Mouse (Mus musculus) hindbrain, embryonic 12.5 days (tissue): ENCODE results near the gene Gm10696. TPM values are rescaled to one million over a fixed set of nuclear protein-coding genes. Genes with fewer than 3 reads are reported as not detected.
"Not testable (repeated sequence)": the region's sequence is repeated elsewhere in the genome, so short reads cannot be mapped to it uniquely, and the experiment has no call there.

Source experiments
- ATAC-seq: fragments of 200-750 bp; cut with Nextera tagmentation; 2 replicates; pipeline ENCODE4 v1.8.0; 2017; ENCODE audit warnings: moderate TSS enrichment; ENCODE audit not compliant: low FRiP score
- H3K27ac ChIP-seq: fragments of 300-500 bp; sonication (generic); 2 replicates; pipeline ENCODE4 v1.5.1; 2016; ENCODE audit warnings: mild to moderate bottlenecking
- H3K27me3 ChIP-seq: fragments of 300-500 bp; sonication (generic); 2 replicates; pipeline ENCODE4 v1.6.1; 2016; ENCODE audit warnings: mild to moderate bottlenecking
- H3K36me3 ChIP-seq: fragments of 300-500 bp; sonication (generic); 2 replicates; pipeline ENCODE4 v1.6.1; 2016; ENCODE audit warnings: mild to moderate bottlenecking
- H3K4me1 ChIP-seq: fragments of 300-500 bp; sonication (generic); 2 replicates; pipeline ENCODE4 v1.6.1; 2016
- H3K4me2 ChIP-seq: fragments of 300-500 bp; sonication (generic); replicated peaks from 2 replicates; pipeline ENCODE4 v1.6.1; 2016; ENCODE audit warnings: mild to moderate bottlenecking
- H3K4me3 ChIP-seq: fragments of 300-500 bp; sonication (generic); 2 replicates; pipeline ENCODE4 v1.5.1; 2016; ENCODE audit warnings: mild to moderate bottlenecking
- H3K9ac ChIP-seq: fragments of 300-500 bp; sonication (generic); 2 replicates; pipeline ENCODE4 v1.6.1; 2016; ENCODE audit warnings: mild to moderate bottlenecking, moderate library complexity
- H3K9me3 ChIP-seq: fragments of 300-500 bp; sonication (generic); replicated peaks from 2 replicates; pipeline ENCODE4 v1.6.1; 2016; ENCODE audit warnings: mild to moderate bottlenecking
- WGBS: fragments of 180-500 bp; shearing (Covaris S2); methylation state at CpG from one replicate; pipeline ENCODE4 v1.1.7; 2016; 5-methylcytosine and 5-hydroxymethylcytosine counted together
- polyA plus RNA-seq: library from polyadenylated mRNA; unstranded; fragments of >200 nt; fragmentation: Nextera tagmentation; extraction: Ambion mirVana; gene quantifications from 2 replicates; pipeline ENCODE4 v1.2.1, GENCODE M21; 2016

Gene Gm10696
- polyA plus RNA-seq = not detected in 2 replicates

- not testable (repeated sequence) for H3K4me1 ChIP-seq, H3K9me3 ChIP-seq, ATAC-seq, H3K27ac ChIP-seq, H3K9ac ChIP-seq, H3K27me3 ChIP-seq, H3K4me2 ChIP-seq, H3K4me3 ChIP-seq, H3K36me3 ChIP-seq
- WGBS = 100% methylated on average over 1 of the region's 1 CpGs
Measured at GRCm38 (mm10) chr3:94178093-94178492, at the start of gene Gm10696. Gm10696 (minus strand) TSS chr3:94178193.

- 78% methylated on average over 3 of the region's 4 CpGs for WGBS
- not testable (repeated sequence) for ATAC-seq, H3K27me3 ChIP-seq, H3K4me2 ChIP-seq, H3K9me3 ChIP-seq, H3K4me3 ChIP-seq, H3K9ac ChIP-seq, H3K36me3 ChIP-seq, H3K4me1 ChIP-seq, H3K27ac ChIP-seq
Measured at GRCm38 (mm10) chr3:94196414-94196813, 18.4 kb upstream of the Gm10696 start, which contains the start of gene Gm5286. Gm5286 (plus strand) TSS chr3:94196714.

GRCm38 (mm10) chr3:94167351-94167750 is 10.6 kb downstream of the Gm10696 start:
- ATAC-seq, H3K9me3 ChIP-seq, H3K4me2 ChIP-seq, H3K4me3 ChIP-seq, H3K4me1 ChIP-seq, H3K27me3 ChIP-seq, H3K36me3 ChIP-seq, H3K27ac ChIP-seq, H3K9ac ChIP-seq: not testable (repeated sequence)

Other genes starting within 250 kb of the Gm10696 start
- not detected in 2 replicates for gene Gm9117, start 234.7 kb downstream of the Gm10696 start, polyA plus RNA-seq
- not detected in 2 replicates for gene Tdpoz5, start 216.9 kb downstream of the Gm10696 start, polyA plus RNA-seq
- not detected in 2 replicates for gene Gm9125, start 123.3 kb downstream of the Gm10696 start, polyA plus RNA-seq
- not detected in 2 replicates for gene Gm10697, start 105.5 kb downstream of the Gm10696 start, polyA plus RNA-seq
- gene Gm5286, start 18.5 kb upstream of the Gm10696 start, polyA plus RNA-seq = not detected in 2 replicates
- not detected in 2 replicates for gene Gm4778, start 85.8 kb upstream of the Gm10696 start, polyA plus RNA-seq
- 16.1 and 18.1 TPM in 2 replicates for gene Them4, start 131.9 kb upstream of the Gm10696 start, polyA plus RNA-seq
- not detected in 2 replicates for gene Them5, start 163.9 kb upstream of the Gm10696 start, polyA plus RNA-seq
- gene C2cd4d, start 184.2 kb upstream of the Gm10696 start, polyA plus RNA-seq = 2.4 and 2.5 TPM in 2 replicates
- gene Rorc, start 194.6 kb upstream of the Gm10696 start, polyA plus RNA-seq = 0.76 and 0.82 TPM in 2 replicates
- 0.52 and 0.53 TPM in 2 replicates for gene Lingo4, start 220.3 kb upstream of the Gm10696 start, polyA plus RNA-seq
- gene Tdrkh, start 235.1 kb upstream of the Gm10696 start, polyA plus RNA-seq = 48.7 and 52.1 TPM in 2 replicates